Mouse (Mus musculus) forebrain, postnatal 0 days (tissue): ENCODE results near the gene Dynlt1a. TPM values are rescaled to one million over a fixed set of nuclear protein-coding genes. Genes with fewer than 3 reads are reported as not detected.
A peak's percentile ranks its signal among the peaks of the same experiment; 100 is the strongest.
"Not testable (repeated sequence)": the region's sequence is repeated elsewhere in the genome, so short reads cannot be mapped to it uniquely, and the experiment has no call there.

Experiments
- ATAC-seq: fragments of 200-750 bp; cut with Nextera tagmentation; 2 replicates; pipeline ENCODE4 v1.8.0; 2017; ENCODE audit warnings: mild to moderate bottlenecking, moderate library complexity
- DNase-seq: peaks from one replicate; pipeline ENCODE4 v3.0.0-alpha.2; 2015
- H3K27ac ChIP-seq: fragments of 300-500 bp; sonication (generic); 2 replicates; pipeline ENCODE4 v1.5.1; 2014; ENCODE audit warnings: low read depth, mild to moderate bottlenecking, antibody characterized with exemption, low read length, moderate library complexity, mixed read lengths
- H3K27me3 ChIP-seq: fragments of 300-500 bp; sonication (generic); 2 replicates; pipeline ENCODE4 v1.6.1; 2014; ENCODE audit warnings: mild to moderate bottlenecking, low read length, mixed read lengths; ENCODE audit not compliant: insufficient read depth
- H3K36me3 ChIP-seq: fragments of 300-500 bp; sonication (generic); 2 replicates; pipeline ENCODE4 v1.6.1; 2014; ENCODE audit warnings: mild to moderate bottlenecking, moderate library complexity; ENCODE audit not compliant: insufficient read depth
- H3K4me1 ChIP-seq: fragments of 300-500 bp; sonication (generic); 2 replicates; pipeline ENCODE4 v1.6.1; 2014; ENCODE audit warnings: antibody characterized with exemption; ENCODE audit not compliant: insufficient read depth
- H3K4me2 ChIP-seq: fragments of 300-500 bp; sonication (generic); 2 replicates; pipeline ENCODE4 v1.6.1; 2014; ENCODE audit warnings: low read depth, mild to moderate bottlenecking, moderate library complexity
- H3K4me3 ChIP-seq: fragments of 300-500 bp; sonication (generic); 2 replicates; pipeline ENCODE4 v1.5.1; 2014; ENCODE audit warnings: low read depth, low read length, mixed read lengths
- H3K9ac ChIP-seq: fragments of 300-500 bp; sonication (generic); 2 replicates; pipeline ENCODE4 v1.6.1; 2014; ENCODE audit warnings: mild to moderate bottlenecking
- H3K9me3 ChIP-seq: fragments of 300-500 bp; sonication (generic); 2 replicates; pipeline ENCODE4 v1.6.1; 2016; ENCODE audit warnings: low read length
- WGBS: fragments of 180-500 bp; shearing (Covaris S2); extraction: QIAGEN DNeasy Blood & Tissue Kit; methylation state at CpG from one replicate; pipeline ENCODE4 v1.1.7; 2014; 5-methylcytosine and 5-hydroxymethylcytosine counted together
- polyA plus RNA-seq: library from polyadenylated mRNA; unstranded; fragments of >200 nt; fragmentation: Nextera tagmentation; extraction: Ambion mirVana; gene quantifications from 2 replicates; pipeline ENCODE4 v1.2.1, GENCODE M21; 2015
- total RNA-seq: library from RNA; depleted of rRNA; stranded (reverse); fragments of >200 nt; gene quantifications from 2 replicates; pipeline ENCODE4 v1.2.3, GENCODE M21; 2014

Dynlt1a gene
- total and polyA plus RNA-seq, 2 experiments from 2014 or later: 27.3 to 33.4 TPM

DNA sequence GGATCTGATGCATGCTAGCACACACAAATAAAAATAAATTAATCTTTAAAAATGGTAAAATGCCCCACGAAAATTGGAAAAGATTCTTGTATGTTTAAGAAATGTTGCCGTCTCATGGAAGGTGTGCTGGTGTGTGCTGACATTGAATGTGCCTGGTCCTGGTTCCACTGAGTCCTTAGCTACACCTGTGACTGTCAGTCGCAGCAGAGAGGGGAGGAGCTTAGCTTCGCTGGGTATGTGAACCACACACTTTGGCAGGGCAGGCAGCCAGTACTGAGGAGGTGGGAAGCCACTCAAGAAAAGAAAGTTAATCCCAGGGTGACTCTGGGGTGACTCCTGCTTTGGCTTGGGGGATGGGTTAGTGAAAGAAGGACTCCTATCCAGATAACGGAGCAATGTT, 23.4 kb downstream of the Dynlt1a start:
- H3K27me3 ChIP-seq, H3K9ac ChIP-seq, H3K9me3 ChIP-seq, ATAC-seq, DNase-seq, H3K36me3 ChIP-seq, H3K4me1 ChIP-seq, H3K4me2 ChIP-seq, H3K27ac ChIP-seq, H3K4me3 ChIP-seq: not testable (repeated sequence)
- no CpG with 5 or more reads among the region's 5 CpGs for WGBS

DNA sequence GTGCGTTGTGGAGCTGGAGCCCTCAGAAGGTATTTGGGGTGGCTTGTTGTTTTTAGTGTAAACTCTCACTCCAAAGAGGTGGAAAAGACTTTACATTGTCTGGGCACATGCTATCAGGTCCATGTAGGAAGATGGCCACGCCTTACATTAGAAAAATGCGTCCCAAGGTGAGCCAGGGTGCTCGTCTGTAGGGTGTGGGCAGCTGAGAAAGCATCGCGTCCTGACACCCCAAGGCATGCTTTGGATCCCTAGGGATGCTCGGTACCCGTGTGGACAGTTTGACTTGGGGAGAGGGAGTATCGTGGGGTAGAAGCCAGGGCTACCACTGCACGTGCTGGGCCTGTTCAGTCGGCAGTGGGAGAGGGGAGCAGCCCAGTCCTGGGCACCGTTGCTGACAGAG, 28.3 kb downstream of the Dynlt1a start:
- DNase-seq, H3K9me3 ChIP-seq, H3K36me3 ChIP-seq, ATAC-seq, H3K27me3 ChIP-seq, H3K4me3 ChIP-seq, H3K4me2 ChIP-seq, H3K27ac ChIP-seq, H3K9ac ChIP-seq, H3K4me1 ChIP-seq: not testable (repeated sequence)
- WGBS: 95% methylated on average over 9 of the region's 12 CpGs

DNA sequence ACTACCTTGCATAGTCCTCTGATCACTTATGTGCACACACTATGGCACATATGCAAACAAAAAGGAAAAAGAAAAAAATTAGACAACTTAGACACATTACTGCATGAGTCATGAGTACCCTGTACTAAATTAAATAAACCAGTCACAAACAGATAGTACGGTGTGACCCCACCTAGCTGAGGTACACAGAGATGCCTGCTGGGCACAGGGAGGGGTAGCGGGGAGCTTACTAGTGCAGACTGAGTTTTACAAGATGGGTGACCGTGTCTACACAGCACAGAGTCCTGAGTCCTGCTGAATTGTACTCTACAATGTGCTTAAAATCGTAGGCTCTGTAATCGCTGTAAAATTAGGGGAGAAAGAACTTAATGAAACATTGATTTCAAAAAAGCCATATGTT, 31.1 kb downstream of the Dynlt1a start:
- 92% methylated on average over 5 of the region's 5 CpGs for WGBS
- not testable (repeated sequence) for H3K27ac ChIP-seq, H3K9me3 ChIP-seq, H3K4me2 ChIP-seq, H3K4me1 ChIP-seq, H3K27me3 ChIP-seq, DNase-seq, H3K36me3 ChIP-seq, H3K4me3 ChIP-seq, ATAC-seq, H3K9ac ChIP-seq

DNA sequence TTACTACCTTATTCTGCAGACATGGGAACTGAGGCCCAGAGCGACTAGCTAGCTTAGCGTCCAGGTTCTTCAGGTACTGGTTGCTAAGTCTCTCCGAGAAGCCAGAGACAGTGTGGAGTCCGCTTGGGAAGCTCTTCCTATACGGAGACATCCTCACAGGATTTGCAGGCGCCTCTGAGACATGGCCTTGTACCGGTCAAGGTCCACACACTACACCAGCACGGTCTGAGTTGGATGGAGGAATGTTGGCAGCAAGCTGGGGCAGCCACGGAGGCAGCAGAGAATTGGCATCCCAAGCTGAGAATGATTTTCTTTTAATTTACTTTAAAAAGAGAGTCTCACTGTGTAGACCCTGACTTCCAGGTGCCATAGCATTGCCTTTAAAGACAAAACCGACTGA, 34.2 kb downstream of the Dynlt1a start:
- H3K9ac ChIP-seq, H3K9me3 ChIP-seq, H3K4me1 ChIP-seq, H3K4me3 ChIP-seq, ATAC-seq, H3K27me3 ChIP-seq, H3K27ac ChIP-seq, H3K4me2 ChIP-seq, H3K36me3 ChIP-seq, DNase-seq: not testable (repeated sequence)
- WGBS: 96% methylated on average over 8 of the region's 10 CpGs

DNA sequence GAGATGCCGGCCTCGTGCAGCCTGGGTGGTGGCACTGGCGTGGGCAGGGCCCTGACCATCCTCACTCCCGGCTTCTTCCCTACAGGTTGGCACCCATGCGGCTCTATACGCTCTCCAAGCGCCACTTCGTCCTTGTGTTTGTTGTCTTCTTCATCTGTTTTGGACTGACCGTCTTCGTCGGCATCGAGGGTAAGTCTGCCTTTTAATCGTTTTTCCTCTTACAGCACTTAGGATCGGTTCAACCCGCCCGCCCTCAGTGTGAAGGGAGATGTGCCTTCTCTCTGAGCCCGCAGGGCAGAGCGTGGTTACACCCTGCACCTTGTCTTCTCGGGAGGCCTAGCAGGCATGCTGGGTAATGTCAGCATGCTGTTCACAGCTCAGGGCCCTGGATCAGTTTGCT, 36.8 kb downstream of the Dynlt1a start:
- not testable (repeated sequence) for ATAC-seq, H3K27me3 ChIP-seq, H3K4me1 ChIP-seq, H3K4me2 ChIP-seq, H3K9ac ChIP-seq, H3K9me3 ChIP-seq, H3K4me3 ChIP-seq, H3K27ac ChIP-seq, H3K36me3 ChIP-seq, DNase-seq
- WGBS: 94% methylated on average over 17 of the region's 19 CpGs

DNA sequence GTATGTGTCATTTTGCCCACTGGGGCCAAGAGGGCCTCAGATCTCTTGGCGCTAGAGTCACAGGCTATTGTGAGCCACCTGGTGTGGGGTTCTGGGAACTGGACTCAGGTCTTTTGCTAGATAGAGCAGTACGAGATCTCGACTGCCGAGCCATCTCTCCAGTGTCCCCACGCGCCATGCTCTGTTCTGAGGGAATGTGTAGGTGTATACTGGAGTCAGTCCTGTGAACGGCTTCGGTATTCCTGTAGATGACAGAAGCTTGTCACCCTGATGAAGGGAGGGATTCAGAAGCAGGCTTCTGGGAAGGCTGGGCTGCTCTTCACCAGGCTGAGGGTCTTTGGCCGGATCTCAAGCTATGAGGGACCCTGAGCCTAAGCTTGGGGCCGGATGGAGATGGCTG, 37.5 kb downstream of the Dynlt1a start:
- H3K27ac ChIP-seq, H3K9ac ChIP-seq, H3K36me3 ChIP-seq, H3K4me2 ChIP-seq, DNase-seq, H3K4me3 ChIP-seq, H3K9me3 ChIP-seq, H3K27me3 ChIP-seq, H3K4me1 ChIP-seq, ATAC-seq: not testable (repeated sequence)
- 91% methylated on average over 8 of the region's 10 CpGs for WGBS

DNA sequence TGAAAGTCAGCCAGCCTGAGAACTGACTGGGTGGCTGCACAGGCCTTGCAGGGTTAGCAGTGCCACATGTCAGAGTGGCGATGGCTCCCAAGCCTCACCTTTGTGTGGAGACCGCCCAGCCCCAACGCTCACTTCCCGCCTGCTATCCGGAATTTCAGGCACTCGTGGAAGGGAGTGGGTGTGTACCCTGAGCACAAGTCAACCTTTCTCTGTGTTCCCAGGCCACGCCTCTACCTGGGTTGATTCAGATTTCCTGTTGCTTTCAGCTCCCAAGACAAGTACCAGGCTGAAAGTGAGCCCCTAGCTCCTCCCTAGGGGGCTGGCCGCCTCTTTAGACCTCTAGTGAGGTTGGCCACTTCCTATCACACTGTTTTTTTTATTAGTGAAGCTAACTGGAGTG, 38.1 kb downstream of the Dynlt1a start:
- DNase-seq, H3K4me2 ChIP-seq, H3K27ac ChIP-seq, H3K27me3 ChIP-seq, H3K9me3 ChIP-seq, ATAC-seq, H3K9ac ChIP-seq, H3K36me3 ChIP-seq, H3K4me1 ChIP-seq, H3K4me3 ChIP-seq: not testable (repeated sequence)
- 74% methylated on average over 8 of the region's 8 CpGs for WGBS

DNA sequence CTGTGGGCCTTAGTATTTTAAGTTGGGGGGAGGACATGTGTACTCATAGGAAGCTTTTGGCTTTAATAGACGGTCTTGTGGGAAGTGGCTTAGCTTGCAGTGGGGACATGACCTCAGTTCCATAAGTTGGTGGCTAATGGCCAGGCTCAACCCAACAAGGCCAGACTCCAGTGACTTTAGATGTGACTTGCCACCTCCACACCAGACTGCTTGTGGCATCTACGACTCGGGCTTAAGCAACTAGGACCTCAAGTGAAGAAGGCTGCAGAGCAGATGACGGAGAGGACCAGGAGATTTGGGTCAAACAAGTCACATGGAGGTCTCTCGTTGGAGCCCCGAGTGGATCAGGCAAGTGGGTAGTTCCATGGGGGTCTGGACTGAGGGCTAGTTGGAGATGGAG, 42.6 kb downstream of the Dynlt1a start:
- not testable (repeated sequence) for H3K4me1 ChIP-seq, H3K4me3 ChIP-seq, H3K27ac ChIP-seq, H3K27me3 ChIP-seq, H3K9me3 ChIP-seq, ATAC-seq, DNase-seq, H3K36me3 ChIP-seq, H3K4me2 ChIP-seq, H3K9ac ChIP-seq
- WGBS: 99% methylated on average over 4 of the region's 6 CpGs

DNA sequence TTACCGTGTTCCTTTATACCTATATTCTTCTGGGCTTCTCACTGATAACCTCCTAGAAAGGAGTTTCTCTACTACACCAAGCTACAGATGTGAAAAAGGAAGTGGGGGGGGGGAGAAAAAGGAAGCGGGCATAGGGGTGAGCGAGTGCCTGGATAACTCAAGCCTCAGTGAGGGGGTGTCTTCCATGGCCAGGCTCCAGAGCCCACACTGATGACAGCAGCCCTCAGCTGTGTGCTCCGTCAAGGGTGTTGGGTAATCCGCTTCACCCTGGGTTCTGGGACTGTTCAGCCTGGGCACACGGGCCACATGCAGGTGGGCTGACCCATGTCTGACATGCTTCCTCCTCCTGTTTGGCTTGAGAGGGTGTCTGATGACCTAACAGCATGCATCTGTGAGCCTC, 45.3 kb downstream of the Dynlt1a start:
- not testable (repeated sequence) for H3K27me3 ChIP-seq, DNase-seq, H3K36me3 ChIP-seq, H3K27ac ChIP-seq, H3K9me3 ChIP-seq, ATAC-seq, H3K4me1 ChIP-seq, H3K9ac ChIP-seq, H3K4me2 ChIP-seq, H3K4me3 ChIP-seq
- WGBS: 91% methylated on average over 6 of the region's 6 CpGs

DNA sequence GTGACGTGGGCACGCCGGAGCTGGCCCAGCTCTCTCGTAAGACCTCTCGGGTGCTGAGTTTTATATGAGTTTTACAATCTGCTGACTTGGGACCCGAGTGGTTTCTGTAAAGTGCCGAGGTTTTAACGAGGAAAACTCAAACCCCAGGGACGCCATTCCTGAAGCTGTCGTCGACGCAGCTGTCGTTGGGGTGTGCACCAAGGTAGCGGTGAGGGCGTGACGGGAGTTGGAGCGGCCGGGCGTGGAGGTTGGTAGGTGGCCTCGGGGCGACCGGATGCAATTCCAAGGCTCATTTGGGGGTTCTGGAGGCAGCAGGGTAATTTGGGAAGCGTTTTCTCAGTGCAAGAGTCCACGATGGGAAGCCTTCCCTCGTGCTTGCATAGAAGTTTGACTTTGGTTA, 46.5 kb downstream of the Dynlt1a start:
- WGBS: 1% methylated on average over 25 of the region's 25 CpGs
- Histone ChIP-seq H3K9ac (peak overlapping the region; percentile 57), H3K4me3 (peak overlapping the region; percentile 43), H3K4me2 (peak overlapping the region; percentile 64)
- H3K4me1 ChIP-seq, H3K27ac ChIP-seq, H3K36me3 ChIP-seq, ATAC-seq, H3K27me3 ChIP-seq, H3K9me3 ChIP-seq: not testable (repeated sequence)
- peak; percentile 13 for DNase-seq
